Mouse (Mus musculus) duodenum, adult 2 months (tissue): Measurements from ENCODE around the gene Slc38a4. TPM values are rescaled to one million over a fixed set of nuclear protein-coding genes. Genes with fewer than 3 reads are reported as not detected.

Experiments
- polyA plus RNA-seq: library from polyadenylated mRNA; depleted of rRNA; stranded (reverse); fragments of >200 nt; gene quantifications from 2 replicates; pipeline ENCODE4 v1.2.3, GENCODE M21; 2012; ENCODE audit warnings: low replicate concordance; rRNA removed

Gene Slc38a4
- 0.20 and 0.72 TPM in 2 replicates for polyA plus RNA-seq

GRCm38 (mm10) chr15:97055794-97056193, at the start of gene Slc38a4:
Slc38a4 (minus strand) TSS chr15:97055956.

Other genes starting within 250 kb of the Slc38a4 start
- 3.3 and 3.6 TPM in 2 replicates for gene Pced1b, start 191.2 kb upstream of the Slc38a4 start, polyA plus RNA-seq
- 0.43 and 0.85 TPM in 2 replicates for gene Amigo2, start 191.3 kb upstream of the Slc38a4 start, polyA plus RNA-seq